Mouse (Mus musculus): ENCODE results near the gene Cyb5r3. TPM values are rescaled to one million over a fixed set of nuclear protein-coding genes. Genes with fewer than 3 reads are reported as not detected.

Gene Cyb5r3
- total and polyA plus RNA-seq, 2 experiments from 2014 or later: 117 to 166 TPM

DNA sequence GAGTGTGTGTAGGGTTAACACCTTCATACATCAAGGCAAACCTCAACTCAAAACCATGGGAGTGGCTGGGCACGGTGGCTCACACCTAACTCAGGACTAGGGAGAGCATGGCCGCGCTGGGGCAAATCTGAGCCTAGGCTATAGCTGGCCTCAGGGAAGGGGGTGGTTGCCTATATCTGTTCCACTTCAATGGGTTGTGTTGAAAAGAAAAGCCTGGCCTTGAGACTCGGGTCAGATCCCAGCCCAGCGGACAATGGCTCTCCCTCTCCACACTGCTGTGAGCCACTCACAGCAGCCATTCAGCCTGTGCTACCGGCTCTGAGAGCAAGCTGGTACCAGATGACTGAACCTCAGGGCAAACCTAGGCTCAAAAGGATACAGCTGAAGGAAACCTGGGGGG lies 57.3 kb downstream of the Cyb5r3 start:
- Histone ChIP-seq H3K4me3 (ENCODE audit: low read depth, low read length) (no peak overlapping the region), H3K9ac (replicated peaks; ENCODE audit: low read depth, low read length) (no peak overlapping the region), H3K27me3 (ENCODE audit: control insufficient read depth, insufficient read depth, low read length) (no peaks in the 10 kb centered on the region), H3K4me2 (ENCODE audit: low read depth, low read length) (no peak overlapping the region), H3K27ac (ENCODE audit: low read depth) (no peak overlapping the region), H3K4me1 (ENCODE audit: control insufficient read depth, insufficient read depth) (peaks cover 7% of the 10 kb centered on the region; the same call in 1 of the 2 replicates), H3K9me3 (replicated peaks; ENCODE audit: control insufficient read depth, low read length) (no peaks in the 10 kb centered on the region), H3K36me3 (replicated peaks; ENCODE audit: control insufficient read depth, insufficient read depth, low read length) (peaks cover 49% of the 10 kb centered on the region)
- DNase-seq (ENCODE audit: low spot score) (no peak), ATAC-seq (ENCODE audit: insufficient read depth, low read depth) (no peak)
- 76% methylated on average over 6 of the region's 6 CpGs for WGBS
- TF ChIP-seq EP300 (IDR thresholded peaks at IDR 0.05; ENCODE audit: low read depth) (no peak), CTCF (IDR thresholded peaks at IDR 0.05; ENCODE audit: low read depth) (no peak)

DNA sequence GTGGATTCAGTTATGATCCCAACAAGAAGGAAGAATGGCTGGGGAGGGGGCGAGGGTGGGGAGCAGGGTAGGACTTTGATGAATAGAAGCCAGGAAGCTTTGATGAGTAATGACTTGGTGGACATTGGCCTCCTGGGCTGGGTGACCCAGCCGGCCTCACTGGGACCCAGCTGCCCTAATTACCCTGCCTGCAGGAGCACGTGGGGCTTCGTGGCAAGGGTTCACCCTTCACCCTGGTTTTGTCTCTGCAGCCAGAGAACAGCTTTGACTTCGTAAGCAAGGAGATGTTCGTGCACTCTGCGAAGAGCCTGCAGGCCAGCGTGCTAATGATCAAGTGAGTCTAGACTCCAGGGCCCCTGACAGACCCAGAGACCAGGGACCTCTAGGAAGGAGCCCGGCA lies 58.3 kb downstream of the Cyb5r3 start:
- Histone ChIP-seq H3K27me3 (ENCODE audit: control insufficient read depth, insufficient read depth, low read length) (no peaks in the 10 kb centered on the region), H3K4me3 (ENCODE audit: low read depth, low read length) (no peak overlapping the region), H3K4me2 (ENCODE audit: low read depth, low read length) (no peak overlapping the region), H3K9ac (replicated peaks; ENCODE audit: low read depth, low read length) (no peak overlapping the region), H3K27ac (ENCODE audit: low read depth) (no peak overlapping the region), H3K4me1 (ENCODE audit: control insufficient read depth, insufficient read depth) (peaks cover 7% of the 10 kb centered on the region; the same call in 1 of the 2 replicates), H3K9me3 (replicated peaks; ENCODE audit: control insufficient read depth, low read length) (no peaks in the 10 kb centered on the region), H3K36me3 (replicated peaks; ENCODE audit: control insufficient read depth, insufficient read depth, low read length) (peaks cover 45% of the 10 kb centered on the region)
- DNase-seq (ENCODE audit: low spot score) (no peak), ATAC-seq (ENCODE audit: insufficient read depth, low read depth) (no peak)
- TF ChIP-seq EP300 (IDR thresholded peaks at IDR 0.05; ENCODE audit: low read depth) (no peak), CTCF (IDR thresholded peaks at IDR 0.05; ENCODE audit: low read depth) (no peak)
- WGBS: 87% methylated on average over 9 of the region's 9 CpGs

GRCm38 (mm10) chr15:83112898-83113297 lies 59.5 kb downstream of the Cyb5r3 start:
- peak; percentile 71 for DNase-seq (ENCODE audit: low spot score)
- no peak overlapping the region for H3K4me3 ChIP-seq (ENCODE audit: low read depth, low read length)
- no peak for TF ChIP-seq EP300 (IDR thresholded peaks at IDR 0.05; ENCODE audit: low read depth)
- TF ChIP-seq CTCF (IDR thresholded peaks at IDR 0.05; ENCODE audit: low read depth): peak; percentile 68
- H3K9me3 ChIP-seq (replicated peaks; ENCODE audit: control insufficient read depth, low read length): no peaks in the 10 kb centered on the region
- peaks cover 7% of the 10 kb centered on the region; the same call in 1 of the 2 replicates for H3K4me1 ChIP-seq (ENCODE audit: control insufficient read depth, insufficient read depth)
- 7% methylated on average over 10 of the region's 11 CpGs for WGBS
- H3K9ac ChIP-seq (replicated peaks; ENCODE audit: low read depth, low read length): no peak overlapping the region
- H3K36me3 ChIP-seq (replicated peaks; ENCODE audit: control insufficient read depth, insufficient read depth, low read length): peaks cover 37% of the 10 kb centered on the region
- ATAC-seq (ENCODE audit: insufficient read depth, low read depth): peak; percentile 87
- no peaks in the 10 kb centered on the region for H3K27me3 ChIP-seq (ENCODE audit: control insufficient read depth, insufficient read depth, low read length)
- H3K4me2 ChIP-seq (ENCODE audit: low read depth, low read length): no peak overlapping the region
- H3K27ac ChIP-seq (ENCODE audit: low read depth): no peak overlapping the region

DNA sequence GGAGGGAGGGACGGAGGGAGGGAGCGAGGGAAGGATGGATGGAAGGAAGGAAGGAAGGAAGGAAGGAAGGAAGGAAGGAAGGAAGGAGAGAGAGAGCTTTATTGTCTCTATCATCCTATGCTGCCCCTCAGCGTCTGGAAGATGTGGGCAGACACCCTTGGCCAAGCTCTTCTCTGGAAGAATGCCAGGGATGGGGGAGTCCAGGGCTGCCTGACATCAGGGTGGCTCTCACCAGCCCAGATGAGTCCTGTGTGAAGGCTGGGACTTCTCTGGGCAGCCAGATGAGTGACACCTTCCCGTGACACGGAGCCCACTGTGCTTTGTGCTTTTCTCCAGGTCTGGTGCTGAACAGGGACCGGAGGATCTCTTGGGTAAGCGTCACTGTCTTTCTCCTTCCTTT lies 60.5 kb downstream of the Cyb5r3 start:
- H3K4me3 ChIP-seq (ENCODE audit: low read depth, low read length): no peak overlapping the region
- no peak for TF ChIP-seq CTCF (IDR thresholded peaks at IDR 0.05; ENCODE audit: low read depth)
- no peak for TF ChIP-seq EP300 (IDR thresholded peaks at IDR 0.05; ENCODE audit: low read depth)
- H3K4me2 ChIP-seq (ENCODE audit: low read depth, low read length): no peak overlapping the region
- no peak overlapping the region for H3K27ac ChIP-seq (ENCODE audit: low read depth)
- DNase-seq (ENCODE audit: low spot score) (peak; percentile 20), ATAC-seq (ENCODE audit: insufficient read depth, low read depth) (no peak)
- peaks cover 27% of the 10 kb centered on the region for H3K36me3 ChIP-seq (replicated peaks; ENCODE audit: control insufficient read depth, insufficient read depth, low read length)
- no peak overlapping the region for H3K9ac ChIP-seq (replicated peaks; ENCODE audit: low read depth, low read length)
- H3K4me1 ChIP-seq (ENCODE audit: control insufficient read depth, insufficient read depth): peaks cover 7% of the 10 kb centered on the region; the same call in 1 of the 2 replicates
- H3K9me3 ChIP-seq (replicated peaks; ENCODE audit: control insufficient read depth, low read length): no peaks in the 10 kb centered on the region
- 74% methylated on average over 7 of the region's 7 CpGs for WGBS
- H3K27me3 ChIP-seq (ENCODE audit: control insufficient read depth, insufficient read depth, low read length): no peaks in the 10 kb centered on the region

DNA sequence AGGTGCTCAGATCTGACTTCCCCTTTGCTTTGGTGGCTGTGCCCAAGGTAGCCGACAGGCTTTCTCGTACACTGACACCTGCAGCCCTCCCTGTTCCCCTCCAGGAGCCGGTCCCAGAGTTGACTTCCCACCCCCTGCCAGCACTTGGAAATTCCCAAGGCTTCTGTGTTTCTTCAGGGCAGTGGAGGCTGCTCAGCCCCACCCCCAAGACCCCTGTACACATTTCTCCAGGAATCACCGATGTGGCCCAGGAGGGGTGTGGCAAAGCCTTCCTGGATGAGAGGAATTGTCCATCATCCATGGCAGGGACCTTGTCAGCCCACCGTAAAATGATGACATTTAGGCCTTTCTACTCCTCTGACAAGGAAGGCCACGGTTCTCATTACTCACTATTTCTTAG lies 61.1 kb downstream of the Cyb5r3 start:
- 57% methylated on average over 6 of the region's 6 CpGs for WGBS
- TF ChIP-seq EP300 (IDR thresholded peaks at IDR 0.05; ENCODE audit: low read depth) (no peak), CTCF (IDR thresholded peaks at IDR 0.05; ENCODE audit: low read depth) (no peak)
- peaks cover 7% of the 10 kb centered on the region; the same call in 1 of the 2 replicates for H3K4me1 ChIP-seq (ENCODE audit: control insufficient read depth, insufficient read depth)
- ATAC-seq (ENCODE audit: insufficient read depth, low read depth) (no peak), DNase-seq (ENCODE audit: low spot score) (no peak)
- no peak overlapping the region for H3K4me3 ChIP-seq (ENCODE audit: low read depth, low read length)
- no peak overlapping the region for H3K27ac ChIP-seq (ENCODE audit: low read depth)
- no peak overlapping the region for H3K4me2 ChIP-seq (ENCODE audit: low read depth, low read length)
- H3K36me3 ChIP-seq (replicated peaks; ENCODE audit: control insufficient read depth, insufficient read depth, low read length): peaks cover 26% of the 10 kb centered on the region
- no peaks in the 10 kb centered on the region for H3K27me3 ChIP-seq (ENCODE audit: control insufficient read depth, insufficient read depth, low read length)
- no peak overlapping the region for H3K9ac ChIP-seq (replicated peaks; ENCODE audit: low read depth, low read length)
- H3K9me3 ChIP-seq (replicated peaks; ENCODE audit: control insufficient read depth, low read length): no peaks in the 10 kb centered on the region

DNA sequence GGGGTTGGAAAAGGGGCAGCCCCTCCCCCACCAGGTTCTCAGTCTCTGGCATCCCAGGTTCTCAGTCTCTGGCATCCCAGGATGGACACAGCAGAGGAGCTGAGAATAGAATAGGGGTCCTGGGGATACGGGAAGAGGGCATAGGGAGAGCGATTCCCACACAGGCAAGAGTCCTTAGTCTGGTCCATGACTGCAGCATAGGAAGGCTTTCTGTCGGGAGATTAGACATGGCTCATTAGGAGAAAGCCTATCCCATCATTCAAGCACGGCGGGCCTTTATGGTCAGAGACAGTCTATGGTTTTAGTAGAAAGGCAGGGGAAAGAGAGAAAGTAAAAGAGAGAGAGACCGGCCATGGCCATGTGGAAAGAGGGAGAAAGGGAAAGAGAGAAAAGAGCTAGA lies 64.6 kb downstream of the Cyb5r3 start:
- H3K9me3 ChIP-seq (replicated peaks; ENCODE audit: control insufficient read depth, low read length): no peaks in the 10 kb centered on the region
- no peak for ATAC-seq (ENCODE audit: insufficient read depth, low read depth)
- H3K9ac ChIP-seq (replicated peaks; ENCODE audit: low read depth, low read length): no peak overlapping the region
- no peak overlapping the region for H3K4me3 ChIP-seq (ENCODE audit: low read depth, low read length)
- no peak for DNase-seq (ENCODE audit: low spot score)
- no peak for TF ChIP-seq EP300 (IDR thresholded peaks at IDR 0.05; ENCODE audit: low read depth)
- no peak for TF ChIP-seq CTCF (IDR thresholded peaks at IDR 0.05; ENCODE audit: low read depth)
- H3K27me3 ChIP-seq (ENCODE audit: control insufficient read depth, insufficient read depth, low read length): no peaks in the 10 kb centered on the region
- 0 out of 2 replicates have a peak, but pooled peaks cover 3% of the 10 kb centered on the region for H3K4me1 ChIP-seq (ENCODE audit: control insufficient read depth, insufficient read depth)
- peaks cover 32% of the 10 kb centered on the region; the same call in 1 of the 2 replicates for H3K36me3 ChIP-seq (replicated peaks; ENCODE audit: control insufficient read depth, insufficient read depth, low read length)
- WGBS: 74% methylated on average over 6 of the region's 6 CpGs
- H3K27ac ChIP-seq (ENCODE audit: low read depth): no peak overlapping the region
- H3K4me2 ChIP-seq (ENCODE audit: low read depth, low read length): no peak overlapping the region
